ENCODE assay signal across 14 mouse cellular contexts in the genomic region with DNA sequence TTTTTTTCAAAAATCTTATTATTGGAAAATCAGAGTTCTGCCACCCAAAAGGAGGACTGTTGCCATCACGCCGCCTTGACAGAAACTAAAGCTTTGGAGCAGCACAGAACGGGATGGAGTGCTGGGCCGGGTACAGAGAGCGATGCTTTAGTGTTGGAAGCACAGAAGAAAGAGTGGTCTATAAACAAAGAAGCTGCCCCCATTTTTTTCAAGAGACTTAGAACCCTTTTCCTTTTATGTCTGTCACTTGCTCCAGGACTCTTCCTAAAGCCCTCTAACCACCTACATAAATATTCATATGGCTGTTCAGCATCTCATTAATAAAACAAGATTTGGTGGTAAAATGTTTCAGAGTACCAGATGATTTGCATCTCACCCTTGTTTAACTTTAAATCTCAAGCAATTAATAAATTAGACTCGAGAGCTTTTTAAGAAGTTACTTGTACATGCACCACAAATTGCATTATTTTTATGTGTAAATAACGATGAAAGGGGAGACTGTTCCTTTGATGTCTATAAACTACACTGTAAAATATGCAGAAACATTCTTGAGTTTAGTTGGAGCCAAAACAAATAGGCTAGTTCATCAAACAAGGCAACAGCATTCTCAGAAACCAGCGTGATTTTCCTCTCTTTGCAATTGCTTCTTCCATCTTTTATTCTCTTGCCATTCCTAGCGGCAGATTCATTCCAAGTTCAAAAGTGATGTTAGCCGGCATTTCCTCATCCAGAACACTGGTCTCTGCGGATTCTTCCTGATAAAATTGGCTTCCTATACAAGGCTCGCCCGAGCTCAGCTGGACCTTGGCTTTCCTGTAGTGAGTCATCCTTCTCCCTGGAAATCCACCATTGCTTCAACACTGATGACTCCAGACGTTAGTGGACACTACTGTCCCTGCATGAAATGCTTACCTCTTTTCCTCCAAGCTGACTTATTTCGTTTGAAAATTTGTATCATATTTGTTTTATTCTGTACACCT.
DNase-seq lines count a peak whose midpoint lies in the region; ATAC-seq and TF ChIP-seq lines count a peak whose summit lies in the region.
"Had no signal": no experiment of that assay in that cellular context is flagged by ENCODE, and none has a peak within 500 bp of the region (broad histone marks: within the 10 kb centered on the region; RNA-seq: fewer than 3 reads in every experiment).

No protein-coding gene starts in this region.

- H3K4me1 ChIP-seq in heart, embryonic 12.5 days (replicated peaks) = peaks cover 6% of the 10 kb centered on the region; the same call in 1 of the 2 replicates
- H3K4me1 ChIP-seq in intestine, embryonic 15.5 days (replicated peaks) = no peaks in the 10 kb centered on the region
- H3K4me1 ChIP-seq: embryonic facial prominence, embryonic 12.5 days had no signal

- 68% methylated on average over 15 of the region's 15 CpGs for WGBS in heart, embryonic 12.5 days
- WGBS in intestine, embryonic 15.5 days = 78% methylated on average over 15 of the region's 15 CpGs

- no peak for TF ChIP-seq POLR2A in brain, embryonic 14.5 days (IDR thresholded peaks at IDR 0.05; ENCODE audit: borderline replicate concordance, extremely low read depth, insufficient read depth, insufficient read length, poor library complexity, severe bottlenecking)

- no peak for ATAC-seq in heart, embryonic 12.5 days (ENCODE audit: insufficient number of reproducible peaks, low FRiP score)
- no peak for ATAC-seq in intestine, embryonic 15.5 days

- no peak overlapping the region for H3K9ac ChIP-seq in heart, embryonic 12.5 days
- H3K9ac ChIP-seq in intestine, embryonic 15.5 days = no peak overlapping the region
- H3K9ac ChIP-seq: embryonic facial prominence, embryonic 12.5 days; hindbrain, embryonic 15.5 days had no signal

- no peak for TF ChIP-seq CTCF in brain, embryonic 14.5 days (IDR thresholded peaks at IDR 0.05; ENCODE audit: borderline replicate concordance, extremely low read depth, insufficient read depth, insufficient read length)

- no peak overlapping the region for H3K4me3 ChIP-seq in heart, embryonic 12.5 days
- H3K4me3 ChIP-seq in intestine, embryonic 15.5 days (replicated peaks) = no peak overlapping the region
- H3K4me3 ChIP-seq: embryonic facial prominence, embryonic 12.5 days; hindbrain, embryonic 15.5 days had no signal

- no peak overlapping the region for H3K4me2 ChIP-seq in heart, embryonic 12.5 days
- no peak overlapping the region for H3K4me2 ChIP-seq in intestine, embryonic 15.5 days (replicated peaks)
- H3K4me2 ChIP-seq: embryonic facial prominence, embryonic 12.5 days; hindbrain, embryonic 15.5 days had no signal

- peak; percentile 91 for DNase-seq in heart, adult 11 months
- peak; percentile 7 for DNase-seq in 3134 (ENCODE audit: extremely low read depth, insufficient read length, low spot score)
- peak; percentile 69 for DNase-seq in brain, embryonic 14.5 days (ENCODE audit: low read depth)
- DNase-seq in heart, postnatal 4 days = peak; percentile 17
- DNase-seq in c-Kit-positive CD71-positive TER-119-positive erythroid progenitor cells, embryonic 14.5 days (ENCODE audit: low spot score) = no peak
- no peak for DNase-seq in ovary, postnatal 36 days (ENCODE audit: low spot score)
- DNase-seq: liver; lung, postnatal 4 days; right cerebral cortex, adult 18-20 months had no signal

- H3K27me3 ChIP-seq in heart, embryonic 12.5 days (replicated peaks) = no peaks in the 10 kb centered on the region
- H3K27me3 ChIP-seq in intestine, embryonic 15.5 days (replicated peaks) = no peaks in the 10 kb centered on the region
- H3K27me3 ChIP-seq: CH12.LX; embryonic facial prominence, embryonic 12.5 days; hindbrain, embryonic 15.5 days had no signal

- H3K9me3 ChIP-seq in heart, embryonic 12.5 days (replicated peaks) = no peaks in the 10 kb centered on the region
- no peaks in the 10 kb centered on the region for H3K9me3 ChIP-seq in intestine, embryonic 15.5 days
- H3K9me3 ChIP-seq: embryonic facial prominence, embryonic 12.5 days; hindbrain, embryonic 15.5 days had no signal

- H3K36me3 ChIP-seq in heart, embryonic 12.5 days = no peaks in the 10 kb centered on the region
- no peaks in the 10 kb centered on the region for H3K36me3 ChIP-seq in intestine, embryonic 15.5 days
- H3K36me3 ChIP-seq: embryonic facial prominence, embryonic 12.5 days; hindbrain, embryonic 15.5 days had no signal

- H3K27ac ChIP-seq in heart, embryonic 12.5 days (ENCODE audit: poor library complexity, severe bottlenecking) = no peak overlapping the region
- no peak overlapping the region for H3K27ac ChIP-seq in intestine, embryonic 15.5 days
- H3K27ac ChIP-seq: embryonic facial prominence, embryonic 12.5 days; hindbrain, embryonic 15.5 days had no signal

Comparison
In these comparisons a context has a peak if more than half of its experiments do, and no peak if none do; other contexts are left out.
1. DNase-seq: peak in heart, adult 11 months (single experiment), 3134 (single experiment), brain, embryonic 14.5 days (single experiment) and heart, postnatal 4 days (single experiment); none in c-Kit-positive CD71-positive TER-119-positive erythroid progenitor cells, embryonic 14.5 days (single experiment) and ovary, postnatal 36 days (single experiment).